Mouse (Mus musculus) limb, embryonic 12.5 days (tissue): Measurements from ENCODE around the gene 2310057M21Rik. TPM values are rescaled to one million over a fixed set of nuclear protein-coding genes. Genes with fewer than 3 reads are reported as not detected.

Source experiments
- ATAC-seq: fragments of 200-750 bp; cut with Nextera tagmentation; 2 replicates; pipeline ENCODE4 v1.8.0; 2017; ENCODE audit warnings: low read depth, moderate TSS enrichment; ENCODE audit not compliant: insufficient number of reproducible peaks, insufficient read depth, low FRiP score, low TSS enrichment
- H3K27ac ChIP-seq: fragments of 300-500 bp; sonication (generic); 2 replicates; pipeline ENCODE4 v1.5.1; 2016; ENCODE audit warnings: mild to moderate bottlenecking, moderate library complexity
- H3K27me3 ChIP-seq: fragments of 300-500 bp; sonication (generic); 2 replicates; pipeline ENCODE4 v1.6.1; 2016; ENCODE audit warnings: mild to moderate bottlenecking, moderate library complexity
- H3K36me3 ChIP-seq: fragments of 300-500 bp; sonication (generic); 2 replicates; pipeline ENCODE4 v1.6.1; 2016; ENCODE audit warnings: mild to moderate bottlenecking, moderate library complexity
- H3K4me1 ChIP-seq: fragments of 300-500 bp; sonication (generic); replicated peaks from 2 replicates; pipeline ENCODE4 v1.6.1; 2016
- H3K4me2 ChIP-seq: fragments of 300-500 bp; sonication (generic); 2 replicates; pipeline ENCODE4 v1.6.1; 2016; ENCODE audit warnings: mild to moderate bottlenecking, moderate library complexity
- H3K4me3 ChIP-seq: fragments of 300-500 bp; sonication (generic); replicated peaks from 2 replicates; pipeline ENCODE4 v1.5.1; 2016; ENCODE audit warnings: mild to moderate bottlenecking
- H3K9ac ChIP-seq: fragments of 300-500 bp; sonication (generic); replicated peaks from 2 replicates; pipeline ENCODE4 v1.6.1; 2016; ENCODE audit warnings: mild to moderate bottlenecking, moderate library complexity
- H3K9me3 ChIP-seq: fragments of 300-500 bp; sonication (generic); 2 replicates; pipeline ENCODE4 v1.6.1; 2016; ENCODE audit warnings: mild to moderate bottlenecking, moderate library complexity
- WGBS: fragments of 180-500 bp; shearing (Covaris S2); methylation state at CpG from one replicate; pipeline ENCODE4 v1.1.7; 2016; 5-methylcytosine and 5-hydroxymethylcytosine counted together
- polyA plus RNA-seq: library from polyadenylated mRNA; unstranded; fragments of >200 nt; fragmentation: Nextera tagmentation; extraction: Ambion mirVana; gene quantifications from 2 replicates; pipeline ENCODE4 v1.2.1, GENCODE M21; 2016

The 2310057M21Rik gene
- polyA plus RNA-seq, 1 experiment from 2014 or later: 23.8 TPM

- peaks cover 7% of the 10 kb centered on the region; the same call in 1 of the 2 replicates for H3K36me3 ChIP-seq
- 5% methylated on average over 47 of the region's 47 CpGs for WGBS
- no peaks in the 10 kb centered on the region for H3K9me3 ChIP-seq
- peak; percentile 91 for ATAC-seq
- peak within 1 kb of the TSS; percentile 76 for H3K4me3 ChIP-seq
- peaks cover 10% of the 10 kb centered on the region for H3K4me1 ChIP-seq
- peak within 1 kb of the TSS; percentile 73 for H3K4me2 ChIP-seq
- no peaks in the 10 kb centered on the region for H3K27me3 ChIP-seq
- H3K9ac ChIP-seq: peak within 1 kb of the TSS; percentile 96
- H3K27ac ChIP-seq: peak within 1 kb of the TSS; percentile 97
Measured at GRCm38 (mm10) chr7:131370648-131371469, 8.3 kb upstream of the 2310057M21Rik start, which contains the start of gene Pstk. Pstk (plus strand) TSS chr7:131371141.

DNA sequence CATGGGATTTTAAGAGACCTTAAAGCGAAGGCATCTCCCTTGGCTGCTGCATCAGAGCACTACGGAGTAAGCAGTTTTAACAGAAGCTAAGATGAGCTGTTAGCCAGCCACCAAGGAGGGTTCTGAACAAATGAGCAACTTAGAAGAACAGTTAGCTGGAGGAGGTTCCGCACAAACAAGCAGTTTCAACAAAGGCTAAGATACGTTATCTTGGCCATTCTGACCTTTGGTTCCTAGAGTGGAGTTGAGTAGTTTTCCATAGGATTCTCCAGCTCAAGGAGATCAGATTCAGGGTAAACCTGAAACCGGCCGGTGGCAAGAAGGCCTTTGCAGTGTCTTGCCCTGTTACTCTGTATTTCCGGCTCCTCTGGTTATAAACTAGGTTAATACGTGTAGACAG lies 1.6 kb upstream of the 2310057M21Rik start:
- Histone ChIP-seq H3K4me2 (no peak overlapping the region), H3K9ac (no peak overlapping the region), H3K4me3 (no peak overlapping the region), H3K27me3 (no peaks in the 10 kb centered on the region), H3K4me1 (peaks cover 14% of the 10 kb centered on the region), H3K9me3 (no peaks in the 10 kb centered on the region), H3K27ac (no peak overlapping the region), H3K36me3 (peaks cover 8% of the 10 kb centered on the region; the same call in 1 of the 2 replicates)
- WGBS: 95% methylated on average over 8 of the region's 8 CpGs
- no peak for ATAC-seq

DNA sequence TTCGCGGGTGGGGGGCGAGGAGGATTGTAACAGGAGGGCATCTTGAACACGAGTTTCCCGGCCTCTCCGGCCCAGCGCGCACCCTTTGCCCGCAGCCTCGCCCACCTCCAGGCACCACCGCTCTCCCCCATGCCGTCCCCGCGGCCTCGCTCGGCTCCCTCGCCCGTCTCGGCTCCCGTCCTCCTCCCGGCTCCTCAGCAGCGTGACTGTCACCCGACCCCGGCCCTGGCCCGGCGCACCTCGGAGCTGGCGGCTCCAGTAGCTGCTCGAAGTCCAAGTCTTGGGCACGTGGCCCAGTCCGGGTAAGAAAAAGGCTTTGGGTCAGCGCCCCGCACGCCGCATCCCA lies 317 bp downstream of the 2310057M21Rik start:
- Histone ChIP-seq H3K36me3 (peaks cover 27% of the 10 kb centered on the region), H3K27me3 (no peaks in the 10 kb centered on the region), H3K4me1 (peaks cover 14% of the 10 kb centered on the region), H3K9ac (peak overlapping the region; percentile 89), H3K27ac (peak overlapping the region; percentile 93), H3K4me2 (peak overlapping the region; percentile 85), H3K9me3 (no peaks in the 10 kb centered on the region), H3K4me3 (peak overlapping the region; percentile 78)
- ATAC-seq: peak; percentile 86
- WGBS: under 1% methylated on average over 35 of the region's 35 CpGs

DNA sequence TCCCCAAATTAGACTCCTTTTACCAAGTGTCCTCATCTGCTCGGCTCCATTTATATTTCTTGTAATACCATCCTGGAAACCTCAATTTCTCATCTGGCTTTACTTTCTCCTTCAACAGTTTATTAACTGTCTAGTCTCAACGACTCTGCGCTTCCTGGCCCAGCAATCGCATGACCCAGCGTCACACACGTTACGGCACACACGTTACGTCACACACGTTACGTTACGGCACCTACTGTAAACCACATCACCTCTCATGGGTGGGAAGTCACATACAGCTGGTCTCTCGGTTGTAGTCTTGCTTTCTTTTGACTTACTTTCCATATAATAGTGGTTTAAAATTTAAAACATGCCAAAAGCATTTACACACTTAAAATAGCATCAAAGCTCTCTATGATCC lies 6.5 kb downstream of the 2310057M21Rik start:
- Histone ChIP-seq H3K27ac (no peak overlapping the region), H3K4me1 (peaks cover 3% of the 10 kb centered on the region), H3K9ac (no peak overlapping the region), H3K36me3 (peaks cover 67% of the 10 kb centered on the region), H3K9me3 (no peaks in the 10 kb centered on the region), H3K4me3 (no peak overlapping the region), H3K27me3 (no peaks in the 10 kb centered on the region), H3K4me2 (no peak overlapping the region)
- WGBS: 96% methylated on average over 13 of the region's 13 CpGs
- no peak for ATAC-seq

GRCm38 (mm10) chr7:131345856-131346541 lies 16.6 kb downstream of the 2310057M21Rik start:
- Histone ChIP-seq H3K4me1 (no peaks in the 10 kb centered on the region), H3K4me2 (no peak overlapping the region), H3K4me3 (no peak overlapping the region), H3K27me3 (no peaks in the 10 kb centered on the region), H3K27ac (0 out of 2 replicates have a peak overlapping the region, but pooled peaks have one; percentile 29), H3K36me3 (peaks cover 68% of the 10 kb centered on the region), H3K9me3 (no peaks in the 10 kb centered on the region), H3K9ac (no peak overlapping the region)
- no peak for ATAC-seq
- WGBS: 80% methylated on average over 7 of the region's 7 CpGs

DNA sequence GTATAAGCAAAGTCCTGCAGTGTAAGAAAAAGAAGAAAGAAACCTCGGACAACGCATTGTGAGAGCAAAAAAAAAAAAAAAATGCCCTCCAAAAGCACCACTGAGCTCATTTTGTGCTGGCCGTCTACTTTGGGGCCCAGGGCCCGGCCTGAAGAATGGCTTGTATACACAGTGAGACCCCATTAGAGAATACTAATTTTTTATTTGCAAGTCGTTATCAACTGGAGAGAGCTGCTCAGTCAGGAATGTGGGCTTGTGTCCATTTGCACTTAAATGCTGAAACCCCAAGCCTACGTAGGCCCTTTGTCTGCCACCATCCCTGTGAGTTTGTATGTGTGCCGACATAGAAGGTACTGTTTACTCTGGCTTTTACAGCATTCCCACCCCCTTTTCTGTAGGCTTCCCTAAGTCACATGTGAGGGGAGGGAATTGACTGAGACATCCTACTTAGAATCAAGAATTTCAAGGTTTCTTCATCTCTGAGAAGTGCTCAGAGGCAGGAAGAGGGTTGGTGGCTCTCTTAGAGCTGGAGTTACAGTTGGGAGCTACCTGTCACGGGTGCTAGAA lies 25.0 kb downstream of the 2310057M21Rik start:
- Histone ChIP-seq H3K27me3 (no peaks in the 10 kb centered on the region), H3K27ac (no peak overlapping the region), H3K4me2 (no peak overlapping the region), H3K4me3 (no peak overlapping the region), H3K36me3 (peaks cover 35% of the 10 kb centered on the region), H3K4me1 (no peaks in the 10 kb centered on the region; the same call in 1 of the 2 replicates), H3K9ac (no peak overlapping the region), H3K9me3 (no peaks in the 10 kb centered on the region)
- WGBS: 62% methylated on average over 8 of the region's 8 CpGs
- ATAC-seq: no peak

DNA sequence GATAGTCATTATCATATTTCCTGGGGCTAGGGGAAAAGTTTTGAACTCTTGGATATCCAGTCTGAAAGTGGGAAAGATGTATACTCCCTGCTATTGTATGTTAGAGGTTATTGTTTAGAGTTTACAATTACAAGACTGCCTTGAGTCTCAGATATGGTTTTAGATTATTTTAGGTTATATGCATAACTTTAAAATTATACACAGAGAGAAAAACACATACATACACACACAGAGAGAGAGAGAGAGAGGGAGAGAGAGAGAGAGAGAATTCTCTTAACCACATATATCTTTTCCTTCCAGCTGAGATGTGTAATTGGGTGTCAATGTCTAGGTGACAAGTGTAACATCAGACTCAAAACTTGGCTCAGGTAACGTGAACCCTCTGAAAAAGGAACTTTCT lies 29.0 kb downstream of the 2310057M21Rik start, which contains the start of gene Fam24a:
Fam24a (plus strand) TSS at position 301 of the 400 bp plus-strand sequence.
- no peak for ATAC-seq
- Histone ChIP-seq H3K9ac (no peak within 1 kb of the TSS), H3K27me3 (no peaks in the 10 kb centered on the region), H3K9me3 (no peaks in the 10 kb centered on the region), H3K4me2 (no peak within 1 kb of the TSS), H3K27ac (no peak within 1 kb of the TSS), H3K4me1 (no peaks in the 10 kb centered on the region; the same call in 1 of the 2 replicates), H3K4me3 (no peak within 1 kb of the TSS), H3K36me3 (peaks cover 4% of the 10 kb centered on the region; the same call in 1 of the 2 replicates)
- 50% methylated on average over 1 of the region's 1 CpGs for WGBS

DNA sequence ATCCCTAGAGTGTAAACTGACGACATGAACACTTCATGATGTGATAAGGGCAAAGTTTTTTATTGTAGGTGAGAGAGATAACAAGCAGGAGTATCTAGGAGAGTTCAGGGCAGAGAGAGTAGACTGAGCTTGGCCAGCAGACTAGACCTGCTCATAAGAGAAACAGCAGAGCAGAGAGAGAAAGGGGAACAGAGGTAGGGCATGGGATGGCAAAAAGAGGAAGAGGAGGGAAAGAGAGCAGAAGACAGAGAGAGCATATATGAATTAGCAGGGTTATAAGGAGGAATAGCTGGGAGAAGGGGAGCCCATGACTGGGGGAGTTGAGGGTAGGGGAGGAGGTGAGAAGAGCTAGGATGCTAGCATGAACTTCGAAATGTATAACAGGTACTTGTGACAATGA lies 30.9 kb downstream of the 2310057M21Rik start:
- H3K4me1 ChIP-seq: no peaks in the 10 kb centered on the region
- H3K9ac ChIP-seq: no peak overlapping the region
- 78% methylated on average over 2 of the region's 2 CpGs for WGBS
- H3K36me3 ChIP-seq: no peaks in the 10 kb centered on the region
- H3K9me3 ChIP-seq: no peaks in the 10 kb centered on the region
- no peak overlapping the region for H3K27ac ChIP-seq
- ATAC-seq: no peak
- no peak overlapping the region for H3K4me2 ChIP-seq
- no peak overlapping the region for H3K4me3 ChIP-seq
- H3K27me3 ChIP-seq: no peaks in the 10 kb centered on the region

DNA sequence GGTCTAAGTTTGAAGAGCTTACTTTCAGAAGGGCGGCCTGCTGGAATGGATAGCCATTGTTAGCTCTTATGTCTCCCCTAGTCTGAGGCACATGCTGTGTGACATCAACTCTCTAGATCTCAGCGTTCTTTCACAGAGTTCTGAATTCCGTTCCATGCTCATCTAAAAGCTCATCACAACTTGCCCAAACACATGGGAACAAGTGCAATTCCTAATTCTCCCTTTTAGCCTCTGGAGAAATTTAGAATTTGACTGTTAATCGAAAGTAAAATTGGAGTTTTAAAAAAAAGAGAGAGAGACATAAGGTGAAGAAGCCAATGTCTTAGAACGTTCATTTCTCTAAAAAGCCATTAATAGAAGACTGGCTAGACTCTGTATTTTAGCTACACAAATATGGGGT lies 33.1 kb downstream of the 2310057M21Rik start, which contains the start of gene Fam24b:
Fam24b (minus strand) TSS at position 101 of the 400 bp plus-strand sequence.
- Histone ChIP-seq H3K36me3 (no peaks in the 10 kb centered on the region), H3K27ac (no peak within 1 kb of the TSS), H3K4me1 (no peaks in the 10 kb centered on the region), H3K27me3 (no peaks in the 10 kb centered on the region), H3K9ac (no peak within 1 kb of the TSS), H3K4me2 (no peak within 1 kb of the TSS), H3K4me3 (no peak within 1 kb of the TSS), H3K9me3 (no peaks in the 10 kb centered on the region)
- no peak for ATAC-seq
- WGBS: 91% methylated on average over 5 of the region's 5 CpGs

DNA sequence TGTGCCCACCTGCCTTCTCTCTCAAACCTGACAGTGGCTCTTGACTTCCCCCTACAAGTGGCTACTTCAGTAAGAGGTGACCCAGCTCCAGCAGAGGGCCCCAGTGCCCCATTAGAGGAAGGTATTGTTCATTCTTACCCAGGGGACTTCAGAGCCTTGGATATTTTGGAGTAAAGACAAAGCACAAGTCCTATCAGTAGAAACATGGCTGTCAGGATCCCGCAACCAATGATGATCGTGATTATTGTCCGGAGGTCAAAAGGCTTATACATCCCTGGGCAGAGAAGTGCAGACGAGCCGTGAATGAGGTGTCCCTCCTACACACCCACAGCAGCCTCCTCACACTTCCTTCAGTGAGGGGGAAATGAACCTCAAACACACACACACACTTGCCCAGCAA lies 35.5 kb downstream of the 2310057M21Rik start:
- Histone ChIP-seq H3K27me3 (no peaks in the 10 kb centered on the region), H3K4me3 (no peak overlapping the region), H3K27ac (no peak overlapping the region), H3K36me3 (no peaks in the 10 kb centered on the region), H3K4me2 (no peak overlapping the region), H3K9ac (no peak overlapping the region), H3K4me1 (no peaks in the 10 kb centered on the region), H3K9me3 (no peaks in the 10 kb centered on the region)
- WGBS: 90% methylated on average over 5 of the region's 5 CpGs
- ATAC-seq: no peak

DNA sequence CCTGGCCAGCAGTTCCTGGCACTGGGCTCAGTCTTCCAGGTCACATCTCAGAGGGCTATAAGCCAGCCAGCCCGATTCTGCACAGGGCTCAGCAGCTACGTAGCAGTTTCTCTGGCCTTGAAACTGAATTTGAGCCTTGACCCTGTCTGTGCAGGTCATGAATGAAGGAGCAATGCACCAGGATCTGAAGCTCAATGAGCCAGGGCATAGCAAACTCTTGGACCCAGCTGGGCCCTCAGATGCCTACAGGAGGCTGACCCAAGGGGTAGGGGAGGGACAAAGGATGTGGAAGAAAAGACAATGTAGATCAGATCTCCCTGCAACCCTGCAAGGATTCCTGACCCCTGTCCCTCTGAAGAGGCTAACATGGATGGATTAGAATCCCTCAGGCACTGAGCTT lies 40.4 kb downstream of the 2310057M21Rik start, which contains the start of gene Cuzd1:
Cuzd1 (minus strand) TSS at position 101 of the 400 bp plus-strand sequence.
- Histone ChIP-seq H3K9me3 (no peaks in the 10 kb centered on the region), H3K4me1 (no peaks in the 10 kb centered on the region), H3K4me2 (no peak within 1 kb of the TSS), H3K4me3 (no peak within 1 kb of the TSS), H3K27me3 (no peaks in the 10 kb centered on the region), H3K36me3 (no peaks in the 10 kb centered on the region), H3K27ac (no peak within 1 kb of the TSS), H3K9ac (no peak within 1 kb of the TSS)
- 93% methylated on average over 2 of the region's 2 CpGs for WGBS
- no peak for ATAC-seq
